Mouse (Mus musculus) splenic B cell, adult 2 months (primary cell): ENCODE measurements around the gene Knstrn.

Experiments used
- DNase-seq: peaks from one replicate; pipeline ENCODE4 v3.0.0-alpha.2; 2011; ENCODE audit warnings: low read depth, low spot score
- H3K27me3 ChIP-seq: 2 replicates; pipeline ENCODE4 v1.6.1; 2012; ENCODE audit warnings: mild to moderate bottlenecking, low read length, moderate library complexity, mixed read lengths; ENCODE audit not compliant: control insufficient read depth, poor library complexity, insufficient read depth, severe bottlenecking
- H3K36me3 ChIP-seq: 2 replicates; pipeline ENCODE4 v1.6.1; 2012; ENCODE audit warnings: mild to moderate bottlenecking, low read length, moderate library complexity, mixed read lengths; ENCODE audit not compliant: control insufficient read depth, poor library complexity, insufficient read depth, severe bottlenecking

Gene Knstrn

GRCm38 (mm10) chr2:118810861-118811260, 2.9 kb upstream of the Knstrn start:
- H3K27me3 ChIP-seq: no peaks in the 10 kb centered on the region
- no peaks in the 10 kb centered on the region for H3K36me3 ChIP-seq
- no peak for DNase-seq

DNA sequence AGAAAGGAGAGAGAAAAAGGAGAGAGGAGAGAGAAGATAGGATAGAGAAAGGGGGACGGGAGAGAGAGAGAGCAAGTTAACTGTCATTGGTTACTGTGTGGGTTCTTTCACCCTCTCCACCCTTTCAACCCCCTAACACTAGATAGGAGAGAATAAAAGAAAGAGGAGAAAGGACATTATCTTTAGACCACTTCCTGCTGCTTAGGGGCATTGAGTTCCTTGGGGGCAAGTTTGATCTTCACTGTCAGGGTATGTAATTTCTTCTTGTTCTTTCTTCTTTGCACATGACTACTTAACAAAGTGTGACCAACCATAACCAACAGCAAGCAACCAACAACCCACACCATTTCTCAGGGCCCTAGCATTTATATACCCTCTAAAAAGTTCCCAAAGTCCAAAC, 1.1 kb upstream of the Knstrn start:
- DNase-seq: no peak
- H3K36me3 ChIP-seq: no peaks in the 10 kb centered on the region
- H3K27me3 ChIP-seq: no peaks in the 10 kb centered on the region

- no peaks in the 10 kb centered on the region for H3K36me3 ChIP-seq
- H3K27me3 ChIP-seq: no peaks in the 10 kb centered on the region
- DNase-seq: no peak
These were observed 9.0 kb downstream of the Knstrn start for GRCm38 (mm10) chr2:118822800-118823199.

- no peak for DNase-seq
- H3K36me3 ChIP-seq: no peaks in the 10 kb centered on the region
- H3K27me3 ChIP-seq: no peaks in the 10 kb centered on the region
These were observed 10.6 kb downstream of the Knstrn start for GRCm38 (mm10) chr2:118824396-118824795.

DNA sequence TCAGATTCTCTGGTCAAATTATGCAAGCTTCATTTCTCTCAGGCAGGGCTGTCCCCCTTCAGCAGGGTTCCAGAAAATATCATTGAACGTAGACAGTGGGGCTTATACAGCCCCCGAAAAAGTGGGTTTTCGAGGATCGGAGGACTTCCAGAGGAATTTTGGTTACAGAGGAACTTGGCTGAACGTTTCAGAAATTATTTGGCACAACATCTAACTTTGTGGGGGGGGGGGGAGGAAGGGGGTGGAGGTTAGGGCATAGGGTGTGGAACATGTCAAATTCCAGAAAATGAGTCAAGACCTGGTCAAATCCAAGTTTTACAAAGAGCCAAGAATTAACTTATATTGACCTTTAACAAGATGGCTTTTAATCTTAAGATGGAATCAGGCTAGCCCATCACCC, 15.3 kb downstream of the Knstrn start:
- Histone ChIP-seq H3K27me3 (no peaks in the 10 kb centered on the region), H3K36me3 (no peaks in the 10 kb centered on the region)
- no peak for DNase-seq

DNA sequence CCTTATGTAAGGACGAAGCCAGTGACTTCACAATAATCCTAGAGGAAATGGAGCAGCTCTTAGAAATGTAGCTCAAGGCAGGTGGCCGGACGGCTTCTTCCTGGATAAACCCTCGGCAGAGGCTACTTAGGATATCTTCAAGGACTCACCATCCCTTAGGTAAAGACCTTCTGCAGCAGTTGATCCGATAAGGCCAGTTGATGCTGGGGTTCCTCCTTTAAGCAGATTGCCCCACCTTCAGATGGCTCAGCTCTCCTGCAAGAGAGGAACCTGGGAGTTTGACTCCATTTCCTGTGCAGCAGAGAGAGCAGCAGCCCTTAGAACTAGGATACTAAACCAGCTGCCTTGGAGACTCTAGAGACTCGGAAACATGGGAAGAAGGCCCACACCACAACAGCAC, 20.3 kb downstream of the Knstrn start:
- Histone ChIP-seq H3K36me3 (no peaks in the 10 kb centered on the region), H3K27me3 (no peaks in the 10 kb centered on the region)
- DNase-seq: no peak

DNA sequence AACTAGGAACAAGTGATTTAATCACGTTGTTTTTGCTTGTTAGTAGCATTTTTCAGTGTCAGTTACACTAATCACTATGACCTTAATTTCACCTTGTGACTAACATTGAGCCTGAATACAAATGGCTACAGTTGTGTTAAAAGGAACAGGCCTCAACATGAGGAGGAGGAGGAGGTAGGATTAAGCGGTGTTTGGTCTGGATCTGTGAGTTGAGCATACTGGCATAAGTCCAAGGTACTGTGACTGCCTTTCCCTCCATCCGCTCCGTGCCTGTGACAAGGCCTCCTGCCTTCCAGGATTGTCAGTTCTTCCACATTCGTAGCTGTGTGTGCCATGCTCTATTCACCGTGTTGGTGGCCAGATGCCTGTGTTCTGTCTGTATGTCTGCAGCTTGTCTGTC, 21.3 kb downstream of the Knstrn start:
- H3K27me3 ChIP-seq: no peaks in the 10 kb centered on the region
- no peaks in the 10 kb centered on the region for H3K36me3 ChIP-seq
- DNase-seq: no peak

GRCm38 (mm10) chr2:118838330-118838729, 24.5 kb downstream of the Knstrn start:
- DNase-seq: no peak
- Histone ChIP-seq H3K36me3 (no peaks in the 10 kb centered on the region), H3K27me3 (no peaks in the 10 kb centered on the region)

GRCm38 (mm10) chr2:118841186-118841585, 27.4 kb downstream of the Knstrn start:
- no peak for DNase-seq
- H3K27me3 ChIP-seq: no peaks in the 10 kb centered on the region
- no peaks in the 10 kb centered on the region for H3K36me3 ChIP-seq

DNA sequence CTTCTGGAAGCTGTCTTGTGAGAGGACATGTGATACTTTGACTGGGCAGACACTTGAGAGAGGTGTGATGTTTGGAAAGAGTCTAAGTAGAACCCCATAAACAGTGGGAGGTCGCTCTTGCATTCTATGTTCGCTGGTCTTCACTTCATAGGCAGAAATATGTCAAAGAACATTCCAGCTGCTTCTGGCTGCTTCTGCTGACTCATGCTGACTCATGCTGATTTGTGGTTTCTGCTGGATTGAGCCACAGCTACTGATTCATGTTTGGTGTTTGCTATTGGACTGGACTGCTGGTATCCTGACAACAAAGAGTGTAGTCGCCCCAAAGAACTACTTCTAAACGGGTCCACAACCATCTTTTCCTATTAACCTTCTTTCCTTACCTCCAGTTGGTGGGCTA, 28.0 kb downstream of the Knstrn start:
- DNase-seq: no peak

GRCm38 (mm10) chr2:118844427-118844826, 30.6 kb downstream of the Knstrn start:
- DNase-seq: no peak
- Histone ChIP-seq H3K27me3 (no peaks in the 10 kb centered on the region), H3K36me3 (no peaks in the 10 kb centered on the region)

More for the DNA sequence above, 28.0 kb downstream of the Knstrn start:
- Histone ChIP-seq H3K36me3 (no peaks in the 10 kb centered on the region), H3K27me3 (no peaks in the 10 kb centered on the region)

- peak; percentile 55 for DNase-seq
- Histone ChIP-seq H3K27me3 (no peaks in the 10 kb centered on the region), H3K36me3 (no peaks in the 10 kb centered on the region)
These were observed 32.4 kb downstream of the Knstrn start for GRCm38 (mm10) chr2:118846246-118846645.

GRCm38 (mm10) chr2:118851756-118852155, 38.0 kb downstream of the Knstrn start:
- DNase-seq: no peak
- no peaks in the 10 kb centered on the region for H3K36me3 ChIP-seq
- no peaks in the 10 kb centered on the region for H3K27me3 ChIP-seq

GRCm38 (mm10) chr2:118861454-118862339, 47.9 kb downstream of the Knstrn start, which contains the start of gene Ivd:
Gene Ivd, plus strand, starts transcription at chr2:118861954.
- Histone ChIP-seq H3K27me3 (no peaks in the 10 kb centered on the region), H3K36me3 (no peaks in the 10 kb centered on the region)

GRCm38 (mm10) chr2:118862340-118862675, 48.5 kb downstream of the Knstrn start:
- Histone ChIP-seq H3K36me3 (no peaks in the 10 kb centered on the region), H3K27me3 (no peaks in the 10 kb centered on the region)
- no peak for DNase-seq

More at GRCm38 (mm10) chr2:118861454-118862339, 47.9 kb downstream of the Knstrn start, which contains the start of gene Ivd:
- peak; percentile 93 for DNase-seq

GRCm38 (mm10) chr2:118870601-118871000, 56.8 kb downstream of the Knstrn start:
- DNase-seq: no peak
- no peaks in the 10 kb centered on the region for H3K27me3 ChIP-seq
- H3K36me3 ChIP-seq: peaks cover 11% of the 10 kb centered on the region
